Mouse (Mus musculus): ENCODE measurements around the gene Wdr90.

The Wdr90 gene

GRCm38 (mm10) chr17:25802825-25803517 is 58.3 kb downstream of the Wdr90 start:
- DNase-seq (ENCODE audit: low spot score): no peak

DNA sequence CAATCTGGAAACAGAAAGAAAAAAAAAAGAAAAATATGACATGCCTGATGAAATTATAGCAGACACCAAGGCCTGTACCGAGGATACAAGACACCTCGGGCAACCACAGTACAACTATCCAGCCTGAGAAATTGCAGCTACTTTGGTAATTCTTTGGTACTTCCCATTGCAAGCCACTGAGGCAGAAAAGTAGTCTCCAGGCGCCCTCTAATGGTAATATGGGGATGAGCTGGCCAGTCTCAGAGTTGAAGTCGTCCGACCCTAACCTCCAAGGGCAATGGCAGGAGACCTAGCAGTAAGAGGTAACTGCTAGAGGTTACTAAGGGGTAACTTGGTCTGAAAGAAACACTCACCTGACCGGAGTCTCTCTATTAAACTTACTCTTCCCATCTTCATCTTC is 60.3 kb downstream of the Wdr90 start:
- DNase-seq (ENCODE audit: low spot score): no peak

GRCm38 (mm10) chr17:25796951-25797369 is 64.3 kb downstream of the Wdr90 start, which contains the start of gene Metrn:
Gene Metrn, minus strand, starts transcription at chr17:25797136.
- no peak for DNase-seq (ENCODE audit: low spot score)

DNA sequence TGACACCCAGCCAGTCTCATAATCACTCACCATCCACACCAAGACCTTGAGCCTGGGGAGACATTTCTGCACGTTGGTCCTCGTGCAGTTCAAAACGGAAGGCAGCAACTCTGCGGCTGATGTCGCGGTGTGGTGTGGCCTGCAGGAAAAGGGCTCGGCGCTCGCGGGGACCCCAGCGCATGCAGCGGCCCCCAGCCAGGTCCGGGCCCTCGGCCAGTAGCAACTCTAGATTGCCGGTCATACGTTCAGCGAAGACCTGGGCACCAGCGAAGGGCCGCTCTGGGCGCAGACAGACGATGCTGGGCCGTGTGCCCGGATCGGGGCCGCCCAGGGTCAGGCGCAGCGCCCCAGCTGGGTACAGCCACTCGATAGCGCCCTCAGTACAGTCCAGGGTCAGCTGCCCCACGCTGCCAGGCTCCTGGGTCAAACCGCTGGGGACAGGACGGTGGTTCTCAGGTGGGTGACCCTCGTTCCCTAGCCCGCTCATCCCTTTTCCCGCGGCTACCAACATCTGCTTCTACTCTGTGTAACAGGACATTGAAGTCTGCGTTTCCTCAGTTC is 65.0 kb downstream of the Wdr90 start:
- no peak for DNase-seq (ENCODE audit: low spot score)

- no peak for DNase-seq (ENCODE audit: low spot score)
These were observed 65.7 kb downstream of the Wdr90 start, which contains the start of gene AC134908.4 for GRCm38 (mm10) chr17:25795609-25796092. Gene AC134908.4, minus strand, starts transcription at chr17:25795659.

DNA sequence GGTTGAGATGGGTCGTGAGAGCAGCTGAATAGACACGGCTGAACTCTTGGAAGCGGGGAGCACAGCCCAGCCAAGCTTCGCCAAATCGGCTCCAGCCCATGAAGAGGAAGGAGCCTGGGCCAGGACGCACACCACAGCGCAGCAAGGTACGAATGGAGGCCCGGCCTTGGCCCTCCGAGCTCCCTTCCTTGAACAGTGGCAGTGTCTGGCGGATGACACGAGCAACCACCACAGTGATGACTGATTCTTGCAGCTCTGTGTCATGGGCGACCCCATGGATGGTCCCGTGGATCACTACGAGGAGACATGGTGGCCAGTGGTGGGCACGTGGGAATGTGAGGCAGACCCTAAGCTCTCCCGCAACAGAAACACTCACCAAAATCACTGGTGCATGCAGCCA is 66.3 kb downstream of the Wdr90 start:
- no peak for DNase-seq (ENCODE audit: low spot score)
